Mouse (Mus musculus): Measurements from ENCODE around the gene Synpo2l.

DNA sequence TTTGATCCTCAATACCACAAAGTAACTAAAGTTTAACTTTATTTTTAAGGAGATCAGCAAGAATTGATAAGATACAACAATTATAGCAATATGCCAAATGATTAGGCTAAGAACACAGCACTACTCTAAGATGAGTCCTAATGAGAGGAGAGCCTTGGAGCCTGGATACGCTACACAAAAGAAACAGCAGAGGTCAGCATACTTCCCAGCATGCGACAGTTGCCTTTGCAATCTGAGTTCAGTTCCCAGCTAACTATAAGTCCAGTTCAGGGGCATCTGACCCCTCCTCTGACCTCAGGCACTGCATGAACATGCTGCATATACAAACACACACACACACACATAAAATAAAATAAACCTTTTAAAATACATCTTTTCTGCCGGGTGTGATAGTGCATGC is 22.6 kb downstream of the Synpo2l start:
- TF ChIP-seq CTCF (IDR thresholded peaks at IDR 0.05; ENCODE audit: borderline replicate concordance, insufficient read depth, low read depth, low read length) = no peak
- no peak for TF ChIP-seq POLR2A (IDR thresholded peaks at IDR 0.05; ENCODE audit: borderline replicate concordance, insufficient read depth, low read length)
